In genomic region chr11:113797014-113797983, GRCm38 (mm10) we compare ENCODE assay signal across 10 mouse cellular contexts. TPM values are rescaled to one million over a fixed set of nuclear protein-coding genes. Genes with fewer than 3 reads are reported as not detected.
DNase-seq lines count a peak whose midpoint lies in the region; ATAC-seq and TF ChIP-seq lines count a peak whose summit lies in the region.
"Had no signal": no experiment of that assay in that cellular context is flagged by ENCODE, and none has a peak within 500 bp of the region (broad histone marks: within the 10 kb centered on the region; RNA-seq: fewer than 3 reads in every experiment).

No protein-coding gene starts in this region.

- H3K9ac ChIP-seq in liver, embryonic 13.5 days: no peak overlapping the region
- H3K9ac ChIP-seq: lung, embryonic 14.5 days had no signal

- TF ChIP-seq POLR2A in testis, adult 2 months (IDR thresholded peaks at IDR 0.05; ENCODE audit: control insufficient read depth, low read depth, low read length): no peak

- H3K27ac ChIP-seq in gastrocnemius, adult 2 months: no peak overlapping the region
- peak overlapping the region; percentile 54 for H3K27ac ChIP-seq in testis, adult 2 months (ENCODE audit: control insufficient read depth, insufficient read depth, low read depth, low read length)
- H3K27ac ChIP-seq in liver, embryonic 13.5 days: peak overlapping the region; percentile 16; the same call in 1 of the 2 replicates

- H3K4me2 ChIP-seq in liver, embryonic 13.5 days: no peak overlapping the region
- H3K4me2 ChIP-seq: lung, embryonic 14.5 days had no signal

- WGBS in liver, embryonic 13.5 days (ENCODE audit: insufficient replicate concordance): 57% methylated on average over 19 of the region's 19 CpGs

- peaks cover 3% of the 10 kb centered on the region for H3K4me1 ChIP-seq in testis, adult 2 months (ENCODE audit: control insufficient read depth, insufficient read depth, low read length)
- peaks cover 54% of the 10 kb centered on the region for H3K4me1 ChIP-seq in liver, embryonic 13.5 days (replicated peaks)

- TF ChIP-seq CTCF in gastrocnemius, adult 2 months (IDR thresholded peaks at IDR 0.05): no peak
- no peak for TF ChIP-seq CTCF in testis, adult 2 months (IDR thresholded peaks at IDR 0.05; ENCODE audit: control insufficient read depth, insufficient read depth, insufficient replicate concordance, low read depth, low read length)

- DNase-seq in gastrocnemius, adult 2 months: peak; percentile 3
- DNase-seq in gastrocnemius, postnatal 36 days: no peak
- no peak for DNase-seq in testis, postnatal 10 days (ENCODE audit: low spot score)
- no peak for DNase-seq in liver, embryonic 13.5 days
- DNase-seq in testis, postnatal 14 days (ENCODE audit: low spot score): peak; percentile 47
- no peak for DNase-seq in spleen, postnatal 4 days (ENCODE audit: low spot score in 2 of 2)
- DNase-seq in lung, postnatal 36 days: no peak
- DNase-seq: lung, embryonic 14.5 days; thymus, adult 18-20 months had no signal

- ATAC-seq in liver, embryonic 13.5 days (ENCODE audit: low read depth): no peak

- intact Hi-C loops in gastrocnemius, adult 2 months (cut with DNase I): no loop called here
- intact Hi-C loops in gastrocnemius, postnatal 36 days (cut with DNase I): no loop called here

- no peaks in the 10 kb centered on the region for H3K27me3 ChIP-seq in testis, adult 2 months (ENCODE audit: control insufficient read depth, insufficient read depth, low read length)
- peaks cover 16% of the 10 kb centered on the region for H3K27me3 ChIP-seq in liver, embryonic 13.5 days

- H3K4me3 ChIP-seq in gastrocnemius, adult 2 months: no peak overlapping the region
- no peak overlapping the region for H3K4me3 ChIP-seq in testis, adult 2 months (ENCODE audit: control insufficient read depth, low read depth, low read length)
- H3K4me3 ChIP-seq in liver, embryonic 13.5 days (replicated peaks): no peak overlapping the region

- no peaks in the 10 kb centered on the region for H3K9me3 ChIP-seq in liver, embryonic 13.5 days (replicated peaks)

- no peaks in the 10 kb centered on the region for H3K36me3 ChIP-seq in testis, adult 2 months (ENCODE audit: control insufficient read depth, insufficient read depth, low read length)
- H3K36me3 ChIP-seq in liver, embryonic 13.5 days: no peaks in the 10 kb centered on the region

RNA-seq across cellular contexts. Expression of gene Cdc42ep4, which starts 45.6 kb away (rescaled TPM):
- total RNA-seq in gastrocnemius, adult 2 months (2021): 1 to 10 TPM; 5.2 to 9.1 TPM
- 1 to 10 TPM; 4.9 to 6.8 TPM for total RNA-seq in gastrocnemius, postnatal 36 days (2021)
- 27.4 and 29.4 TPM in 2 replicates for polyA plus RNA-seq in testis, adult 2 months (2012; rRNA removed)
- 17.3 and 18.4 TPM in 2 replicates for polyA plus RNA-seq in liver, embryonic 13.5 days (2015; fragmentation: Nextera tagmentation; extraction: Ambion mirVana)

Comparison
In these comparisons a context has a peak if more than half of its experiments do, and no peak if none do; other contexts are left out.
1. DNase-seq: peak in gastrocnemius, adult 2 months (single experiment) and testis, postnatal 14 days (single experiment); none in gastrocnemius, postnatal 36 days (0 of 2), testis, postnatal 10 days (single experiment), liver, embryonic 13.5 days (single experiment), spleen, postnatal 4 days (0 of 2) and lung, postnatal 36 days (single experiment).